Mouse (Mus musculus) neutrophil, adult 65 days (primary cell): ENCODE results near the gene Cnga2. TPM values are rescaled to one million over a fixed set of nuclear protein-coding genes. Genes with fewer than 3 reads are reported as not detected.

Experiments
- total RNA-seq: library from RNA; stranded (reverse); gene quantifications from 2 replicates; pipeline ENCODE4 v1.2.4, GENCODE M21; 2023

Gene Cnga2
- not detected in 2 replicates for total RNA-seq

GRCm38 (mm10) chrX:71991549-71991948 lies at the start of gene Cnga2:
Cnga2 (plus strand) TSS chrX:71991849.

GRCm38 (mm10) chrX:71962073-71963051 lies 29.3 kb upstream of the Cnga2 start, which contains the start of gene Prrg3:
Prrg3 (plus strand) TSS chrX:71962624.

GRCm38 (mm10) chrX:71972686-71973085 lies 19.0 kb upstream of the Cnga2 start, which contains the start of gene Fate1:
Fate1 (plus strand) TSS chrX:71972986.

Other genes with a start within 250 kb of the Cnga2 start
- gene Vma21, start 175.9 kb upstream of the Cnga2 start, total RNA-seq: 10.0 and 11.0 TPM in 2 replicates
- 0.23 TPM in 1 of 2 replicates, not detected in the other for gene Gm1141, start 70.8 kb upstream of the Cnga2 start, total RNA-seq
- not detected in 2 replicates for gene Prrg3, start 29.2 kb upstream of the Cnga2 start, total RNA-seq
- gene Fate1, start 18.9 kb upstream of the Cnga2 start, total RNA-seq: not detected in 2 replicates
- gene Magea4, start 230.2 kb downstream of the Cnga2 start, total RNA-seq: not detected in 2 replicates